Mouse (Mus musculus): ENCODE data around the gene Bco1. TPM values are rescaled to one million over a fixed set of nuclear protein-coding genes. Genes with fewer than 3 reads are reported as not detected.

Gene Bco1
- polyA plus RNA-seq, 1 experiment from 2014 or later, result 8.1 TPM

DNA sequence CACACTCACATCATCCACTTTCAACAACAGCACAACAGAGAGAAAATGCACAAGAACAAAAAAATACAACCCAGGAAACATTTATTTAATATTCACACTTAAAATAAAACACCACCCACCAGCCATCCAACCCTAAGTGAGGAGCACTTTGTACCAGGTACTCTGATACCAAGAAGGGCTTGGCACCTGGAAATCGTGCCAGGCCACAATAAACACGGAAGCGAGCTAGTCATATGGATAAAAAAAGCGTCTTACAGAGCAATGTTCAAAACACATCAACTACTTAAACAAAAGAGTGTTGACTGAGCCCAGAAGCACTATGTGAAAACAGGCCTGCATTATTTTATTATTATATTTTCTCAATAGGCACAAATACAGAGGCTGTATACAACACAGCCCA is 60.5 kb downstream of the Bco1 start:
- no peaks in the 10 kb centered on the region for H3K27me3 ChIP-seq
- ATAC-seq (ENCODE audit: low read depth) (no peak), DNase-seq (no peak)
- no peaks in the 10 kb centered on the region for H3K9me3 ChIP-seq (replicated peaks)
- H3K27ac ChIP-seq, result no peak overlapping the region
- peaks cover 36% of the 10 kb centered on the region for H3K4me1 ChIP-seq (replicated peaks)
- H3K4me2 ChIP-seq, result peak overlapping the region; percentile 98
- 85% methylated on average over 4 of the region's 4 CpGs for WGBS (ENCODE audit: insufficient replicate concordance)
- H3K36me3 ChIP-seq, result no peaks in the 10 kb centered on the region
- H3K9ac ChIP-seq, result peak overlapping the region; percentile 96; the same call in 1 of the 2 replicates
- H3K4me3 ChIP-seq (replicated peaks), result peak overlapping the region; percentile 97

DNA sequence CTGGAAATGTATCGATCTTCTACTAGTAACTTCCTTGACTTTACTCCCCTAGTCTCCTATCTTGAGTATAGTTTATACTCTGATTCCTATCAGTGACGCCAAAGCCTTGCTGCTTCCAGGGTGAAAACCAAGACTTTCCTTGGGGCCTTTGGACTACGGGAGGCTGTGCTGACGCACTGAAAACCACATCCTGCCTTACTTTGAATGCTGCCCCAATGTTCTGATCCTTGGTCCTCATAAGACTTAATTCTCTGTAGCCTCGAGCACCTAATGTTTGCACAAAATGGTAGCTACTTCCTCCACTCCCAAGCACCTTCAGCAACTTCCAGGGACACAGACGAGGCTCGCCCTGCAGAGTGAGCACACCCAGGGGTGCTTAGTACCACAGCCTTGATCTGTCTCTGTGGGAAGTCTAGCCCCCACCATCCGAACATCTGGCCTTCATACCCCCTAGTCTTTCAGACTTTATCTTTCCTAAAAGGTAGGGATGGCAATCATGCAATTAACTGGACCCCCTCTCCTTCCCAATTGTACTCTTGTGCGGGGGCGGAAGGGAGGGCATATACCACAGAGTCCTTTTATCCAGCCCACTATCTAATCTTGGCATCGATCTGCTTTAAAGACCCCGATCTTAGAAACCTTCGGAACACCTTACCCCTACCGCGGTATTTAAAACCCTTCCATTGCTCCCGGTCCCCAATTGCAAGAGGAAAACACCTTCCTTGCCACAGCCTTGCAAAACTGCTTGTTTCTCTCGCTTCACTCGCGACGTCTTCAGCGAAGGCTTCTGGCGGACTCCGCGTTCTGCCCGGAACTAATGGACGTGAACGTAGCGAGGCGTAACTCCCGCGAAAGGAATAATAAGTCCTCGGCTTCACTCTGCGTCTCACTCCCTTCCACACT is 61.5 kb downstream of the Bco1 start:
- ATAC-seq (ENCODE audit: low read depth) (0 out of 2 replicates have a peak, but pooled peaks have one; percentile 2), DNase-seq (no peak)
- Histone ChIP-seq H3K4me3 (replicated peaks) (peak overlapping the region; percentile 97), H3K4me1 (replicated peaks) (peaks cover 41% of the 10 kb centered on the region), H3K27ac (peak overlapping the region; percentile 76), H3K4me2 (peak overlapping the region; percentile 98), H3K9ac (peak overlapping the region; percentile 96), H3K27me3 (no peaks in the 10 kb centered on the region), H3K9me3 (replicated peaks) (no peaks in the 10 kb centered on the region), H3K36me3 (no peaks in the 10 kb centered on the region)
- 5% methylated on average over 33 of the region's 33 CpGs for WGBS (ENCODE audit: insufficient replicate concordance)

DNA sequence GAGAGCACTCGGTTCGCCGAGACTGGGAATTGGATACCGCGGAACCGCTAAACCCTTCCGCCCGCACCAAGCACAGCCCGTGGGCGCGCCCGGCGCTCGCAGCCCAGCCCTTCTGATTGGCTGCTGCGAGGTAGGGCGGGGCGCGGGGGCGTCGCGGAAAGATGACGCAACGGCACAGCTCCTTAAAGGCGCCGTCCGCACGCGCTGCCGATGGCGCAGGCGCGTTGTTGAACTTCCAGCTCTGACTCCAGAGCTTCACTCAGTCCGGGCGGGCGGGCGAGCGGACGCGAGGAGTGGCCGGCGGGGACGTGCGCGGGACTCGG is 62.1 kb downstream of the Bco1 start:
- WGBS (ENCODE audit: insufficient replicate concordance), result under 1% methylated on average over 45 of the region's 45 CpGs
- Histone ChIP-seq H3K9ac (peak overlapping the region; percentile 96), H3K4me2 (peak overlapping the region; percentile 98), H3K9me3 (replicated peaks) (no peaks in the 10 kb centered on the region), H3K27ac (peak overlapping the region; percentile 92), H3K4me3 (replicated peaks) (peak overlapping the region; percentile 97), H3K4me1 (replicated peaks) (peaks cover 43% of the 10 kb centered on the region), H3K27me3 (no peaks in the 10 kb centered on the region), H3K36me3 (no peaks in the 10 kb centered on the region)
- peak; percentile 92 for DNase-seq
- ATAC-seq (ENCODE audit: low read depth), result peak; percentile 91

DNA sequence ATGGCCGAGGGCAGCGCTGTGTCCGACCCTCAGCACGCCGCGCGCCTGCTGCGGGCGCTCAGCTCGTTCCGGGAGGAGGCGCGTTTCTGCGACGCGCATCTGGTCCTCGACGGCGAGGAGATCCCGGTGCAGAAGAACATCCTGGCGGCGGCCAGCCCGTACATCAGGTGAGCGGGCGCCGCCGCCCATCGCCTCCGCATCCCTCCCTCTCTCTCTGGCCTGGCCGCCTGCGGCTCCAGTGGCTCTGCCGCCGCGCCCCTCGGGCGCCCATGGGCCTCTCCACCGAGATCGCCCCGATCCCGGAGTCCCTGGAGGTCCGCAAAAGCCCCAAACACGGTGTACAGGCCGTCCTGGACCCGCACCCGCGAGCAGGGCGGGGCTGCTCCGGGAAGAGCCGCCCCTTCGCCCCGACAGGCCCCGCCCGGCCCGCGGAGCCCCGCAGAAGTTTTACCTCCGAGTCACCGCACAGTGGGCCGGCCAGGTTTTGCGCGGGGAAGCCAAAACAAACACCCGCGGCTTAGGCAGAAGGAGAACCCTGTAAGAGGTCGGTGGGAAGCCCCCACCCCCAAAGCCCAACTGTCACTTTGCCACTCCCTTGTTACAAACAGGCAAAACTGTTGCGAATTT is 62.6 kb downstream of the Bco1 start, which contains the start of gene Gan:
Gene Gan (plus strand): TSS at position 1 of the 627 bp plus-strand sequence.
- H3K4me3 ChIP-seq (replicated peaks), result peak within 1 kb of the TSS; percentile 97
- H3K9ac ChIP-seq, result peak within 1 kb of the TSS; percentile 96
- DNase-seq (peak; percentile 59), ATAC-seq (ENCODE audit: low read depth) (peak; percentile 80)
- H3K27ac ChIP-seq, result peak within 1 kb of the TSS; percentile 92
- peak within 1 kb of the TSS; percentile 98 for H3K4me2 ChIP-seq
- H3K4me1 ChIP-seq (replicated peaks), result peaks cover 44% of the 10 kb centered on the region
- H3K36me3 ChIP-seq, result no peaks in the 10 kb centered on the region
- no peaks in the 10 kb centered on the region for H3K9me3 ChIP-seq (replicated peaks)
- WGBS (ENCODE audit: insufficient replicate concordance), result under 1% methylated on average over 53 of the region's 65 CpGs
- H3K27me3 ChIP-seq, result no peaks in the 10 kb centered on the region

DNA sequence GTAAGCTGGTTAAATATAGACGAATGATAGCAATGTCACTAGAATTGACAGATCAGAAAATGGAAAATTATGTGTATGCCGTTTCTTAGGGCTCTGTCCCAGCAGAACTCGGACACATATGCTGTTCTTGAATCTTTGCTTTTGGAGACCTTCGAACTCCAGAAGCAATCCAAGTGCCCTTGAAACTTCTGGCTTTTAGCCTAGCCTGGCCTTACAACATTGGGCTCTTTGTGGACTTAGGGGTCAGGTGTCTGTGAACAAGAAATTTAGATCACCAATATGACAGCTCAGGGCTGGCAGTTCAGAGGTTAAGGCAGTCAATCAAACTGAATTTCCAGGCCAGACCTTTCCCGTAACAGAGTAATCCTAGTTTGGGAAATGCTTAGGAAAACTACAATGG is 63.4 kb downstream of the Bco1 start:
- peak overlapping the region; percentile 97 for H3K4me3 ChIP-seq (replicated peaks)
- H3K27me3 ChIP-seq, result no peaks in the 10 kb centered on the region
- DNase-seq (no peak), ATAC-seq (ENCODE audit: low read depth) (no peak)
- H3K27ac ChIP-seq, result peak overlapping the region; percentile 92; the same call in 1 of the 2 replicates
- H3K9ac ChIP-seq, result peak overlapping the region; percentile 96
- H3K36me3 ChIP-seq, result no peaks in the 10 kb centered on the region
- H3K9me3 ChIP-seq (replicated peaks), result no peaks in the 10 kb centered on the region
- WGBS (ENCODE audit: insufficient replicate concordance), result 52% methylated on average over 5 of the region's 5 CpGs
- peak overlapping the region; percentile 98 for H3K4me2 ChIP-seq
- peaks cover 44% of the 10 kb centered on the region for H3K4me1 ChIP-seq (replicated peaks)

DNA sequence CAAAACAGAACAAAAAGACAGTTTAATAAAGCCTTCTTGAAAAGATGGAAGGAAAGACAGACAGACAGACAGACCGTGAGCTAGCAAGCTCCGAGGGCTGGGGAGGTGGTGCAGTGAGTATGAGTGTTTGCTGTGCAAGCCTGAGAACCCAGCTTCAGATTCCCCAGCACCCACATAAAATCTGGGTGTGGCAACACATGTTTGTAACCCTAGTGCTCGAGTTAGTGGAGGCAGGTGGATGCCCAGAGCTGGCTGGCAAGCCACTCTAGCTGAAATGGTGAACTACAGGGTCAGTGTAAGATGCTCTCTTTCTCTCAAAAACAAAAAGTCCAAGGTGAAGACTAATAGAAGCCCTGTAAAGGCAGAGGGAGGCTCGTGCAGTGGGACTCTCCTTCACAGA is 69.3 kb downstream of the Bco1 start:
- 66% methylated on average over 4 of the region's 4 CpGs for WGBS (ENCODE audit: insufficient replicate concordance)
- H3K4me3 ChIP-seq (replicated peaks), result no peak overlapping the region
- no peak overlapping the region for H3K9ac ChIP-seq
- ATAC-seq (ENCODE audit: low read depth), result no peak
- no peaks in the 10 kb centered on the region for H3K27me3 ChIP-seq
- no peaks in the 10 kb centered on the region for H3K9me3 ChIP-seq (replicated peaks)
- no peak for DNase-seq
- H3K4me1 ChIP-seq (replicated peaks), result peaks cover 62% of the 10 kb centered on the region
- no peaks in the 10 kb centered on the region for H3K36me3 ChIP-seq
- H3K27ac ChIP-seq, result no peak overlapping the region
- H3K4me2 ChIP-seq, result no peak overlapping the region

DNA sequence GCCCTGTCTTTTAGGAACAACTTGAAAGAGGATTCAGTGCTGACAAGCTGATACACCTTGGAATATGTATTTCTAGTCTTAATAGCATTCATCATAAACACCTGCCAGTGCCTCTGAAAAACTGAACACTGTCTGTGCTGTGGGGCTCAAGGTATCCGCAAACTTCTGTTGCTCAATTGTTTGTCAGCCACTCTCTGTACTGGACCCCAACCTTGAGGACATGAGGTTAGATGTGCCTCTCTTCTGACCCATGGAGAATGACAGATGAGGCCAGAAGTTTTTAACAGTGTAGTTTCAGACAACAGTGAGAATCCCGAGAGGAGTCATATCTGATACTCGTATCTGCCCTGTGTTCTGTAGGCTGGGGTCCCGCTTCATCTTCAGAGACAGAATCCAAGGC is 69.9 kb downstream of the Bco1 start:
- H3K27ac ChIP-seq, result no peak overlapping the region
- no peak for ATAC-seq (ENCODE audit: low read depth)
- H3K9ac ChIP-seq, result no peak overlapping the region
- no peak for DNase-seq
- peaks cover 61% of the 10 kb centered on the region for H3K4me1 ChIP-seq (replicated peaks)
- no peaks in the 10 kb centered on the region for H3K27me3 ChIP-seq
- no peaks in the 10 kb centered on the region for H3K36me3 ChIP-seq
- H3K4me3 ChIP-seq (replicated peaks), result no peak overlapping the region
- 82% methylated on average over 4 of the region's 4 CpGs for WGBS (ENCODE audit: insufficient replicate concordance)
- H3K4me2 ChIP-seq, result no peak overlapping the region
- H3K9me3 ChIP-seq (replicated peaks), result no peaks in the 10 kb centered on the region

DNA sequence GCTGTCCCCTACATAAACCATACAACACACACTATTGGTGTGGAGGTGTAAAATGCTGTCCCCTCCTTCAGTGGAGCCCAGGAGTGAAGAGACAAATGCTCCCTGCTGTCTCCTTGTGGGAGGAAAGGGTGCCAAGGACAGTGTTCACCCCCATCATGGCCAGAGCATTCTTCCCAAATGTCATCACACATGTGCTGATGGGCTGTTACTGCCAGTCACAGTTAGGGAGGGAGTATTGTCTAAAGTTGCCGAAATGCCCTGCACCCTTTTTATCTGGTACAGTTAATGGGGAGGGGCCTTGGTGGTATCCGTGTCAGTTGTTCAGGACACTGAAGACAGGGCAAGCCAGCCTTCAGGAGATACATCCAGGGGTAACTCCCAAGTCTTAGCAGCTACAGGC is 70.9 kb downstream of the Bco1 start:
- no peak for DNase-seq
- no peak for ATAC-seq (ENCODE audit: low read depth)
- H3K4me1 ChIP-seq (replicated peaks), result peaks cover 57% of the 10 kb centered on the region
- no peak overlapping the region for H3K9ac ChIP-seq
- 59% methylated on average over 2 of the region's 2 CpGs for WGBS (ENCODE audit: insufficient replicate concordance)
- H3K9me3 ChIP-seq (replicated peaks), result no peaks in the 10 kb centered on the region
- H3K36me3 ChIP-seq, result no peaks in the 10 kb centered on the region
- H3K27me3 ChIP-seq, result no peaks in the 10 kb centered on the region
- H3K27ac ChIP-seq, result no peak overlapping the region
- no peak overlapping the region for H3K4me3 ChIP-seq (replicated peaks)
- H3K4me2 ChIP-seq, result no peak overlapping the region

DNA sequence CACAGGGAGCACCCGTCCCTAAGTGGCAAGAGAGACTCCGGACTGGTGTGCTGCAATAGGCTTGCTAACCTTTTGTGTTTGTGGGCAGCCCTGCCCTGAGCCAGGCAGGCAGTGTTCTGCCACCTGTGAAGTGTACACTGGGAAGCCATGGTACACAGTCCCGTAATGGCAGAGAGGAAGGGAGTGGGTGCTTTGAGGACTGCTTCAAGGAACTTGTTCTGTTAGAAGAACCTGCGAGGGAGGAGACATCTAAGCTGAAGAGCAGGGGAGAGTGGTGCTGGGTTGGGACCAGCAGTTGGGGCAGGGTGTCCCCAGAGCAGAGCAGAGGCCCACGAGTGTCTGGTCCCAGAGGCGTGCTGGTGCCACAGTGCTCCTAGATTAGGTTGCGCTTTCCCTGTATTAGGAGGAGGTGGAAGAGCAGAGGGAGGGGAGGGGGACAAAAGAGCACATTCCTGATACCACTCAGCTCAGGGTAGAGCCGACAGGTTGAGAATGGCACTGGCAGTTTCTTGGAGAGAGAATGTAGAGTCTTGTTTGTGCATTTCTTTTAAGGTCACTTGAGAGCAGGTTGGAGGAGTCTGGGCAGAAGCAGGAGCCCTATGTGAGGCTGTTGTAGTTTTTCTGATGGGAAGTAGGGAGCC is 71.7 kb downstream of the Bco1 start:
- WGBS (ENCODE audit: insufficient replicate concordance), result 67% methylated on average over 8 of the region's 8 CpGs
- peaks cover 61% of the 10 kb centered on the region for H3K4me1 ChIP-seq (replicated peaks)
- no peaks in the 10 kb centered on the region for H3K36me3 ChIP-seq
- H3K4me2 ChIP-seq, result peak overlapping the region; percentile 35; the same call in 1 of the 2 replicates
- DNase-seq (no peak), ATAC-seq (ENCODE audit: low read depth) (no peak)
- H3K9ac ChIP-seq, result peak overlapping the region; percentile 41
- no peak overlapping the region for H3K4me3 ChIP-seq (replicated peaks)
- no peaks in the 10 kb centered on the region for H3K27me3 ChIP-seq
- no peaks in the 10 kb centered on the region for H3K9me3 ChIP-seq (replicated peaks)
- H3K27ac ChIP-seq, result peak overlapping the region; percentile 59; the same call in 1 of the 2 replicates

DNA sequence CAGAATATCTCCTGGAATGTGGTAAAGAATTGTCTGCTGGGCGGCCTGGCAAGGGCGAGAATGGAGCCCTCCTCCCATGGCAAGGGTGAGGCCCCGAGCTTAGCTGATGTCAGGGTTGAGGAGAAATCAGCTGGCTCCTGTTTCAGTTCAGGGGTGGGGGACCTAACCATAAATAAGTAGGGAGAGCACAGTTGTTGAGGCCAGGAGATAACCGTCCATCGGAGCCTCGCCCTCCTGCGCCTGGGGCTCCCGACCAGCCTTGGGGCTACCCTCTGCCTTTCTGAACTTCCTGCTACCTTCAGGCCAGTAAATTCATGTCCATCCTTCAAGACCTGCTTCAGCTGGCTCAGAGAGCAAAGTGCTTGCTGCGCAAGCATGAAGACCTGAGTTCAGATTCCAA is 72.7 kb downstream of the Bco1 start:
- Histone ChIP-seq H3K9me3 (replicated peaks) (no peaks in the 10 kb centered on the region), H3K4me2 (peak overlapping the region; percentile 35), H3K4me3 (replicated peaks) (no peak overlapping the region), H3K9ac (peak overlapping the region; percentile 41), H3K27ac (peak overlapping the region; percentile 59; the same call in 1 of the 2 replicates), H3K36me3 (no peaks in the 10 kb centered on the region), H3K4me1 (replicated peaks) (peaks cover 63% of the 10 kb centered on the region), H3K27me3 (no peaks in the 10 kb centered on the region)
- ATAC-seq (ENCODE audit: low read depth), result peak; percentile 82
- DNase-seq, result peak; percentile 20
- WGBS (ENCODE audit: insufficient replicate concordance), result 26% methylated on average over 9 of the region's 9 CpGs

DNA sequence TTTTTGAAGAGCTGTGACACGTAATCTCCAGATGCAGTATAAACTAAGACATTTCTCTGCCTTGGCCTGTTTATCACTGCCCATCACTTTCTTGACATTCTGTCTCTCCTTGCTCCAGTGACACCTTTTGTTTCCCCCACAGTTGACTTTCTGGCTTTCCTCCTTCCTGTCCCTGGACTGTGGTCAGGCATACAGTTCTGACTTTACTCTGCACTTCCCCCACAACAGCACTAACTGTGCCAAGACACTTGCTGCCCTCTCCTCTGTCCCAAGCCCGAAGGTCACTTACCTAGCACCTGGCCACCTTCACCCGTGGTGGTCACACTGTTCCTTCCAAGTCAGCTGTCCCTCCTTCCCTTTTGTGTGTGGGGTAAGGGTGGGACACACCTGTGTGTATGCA is 76.2 kb downstream of the Bco1 start:
- H3K36me3 ChIP-seq, result peaks cover 5% of the 10 kb centered on the region; the same call in 1 of the 2 replicates
- no peak overlapping the region for H3K27ac ChIP-seq
- H3K4me3 ChIP-seq (replicated peaks), result no peak overlapping the region
- DNase-seq (no peak), ATAC-seq (ENCODE audit: low read depth) (no peak)
- 55% methylated on average over 3 of the region's 3 CpGs for WGBS (ENCODE audit: insufficient replicate concordance)
- peaks cover 44% of the 10 kb centered on the region for H3K4me1 ChIP-seq (replicated peaks)
- H3K9ac ChIP-seq, result no peak overlapping the region
- H3K27me3 ChIP-seq, result no peaks in the 10 kb centered on the region
- no peaks in the 10 kb centered on the region for H3K9me3 ChIP-seq (replicated peaks)
- H3K4me2 ChIP-seq, result no peak overlapping the region

Measured in liver, embryonic 13.5 days (tissue).